Mouse (Mus musculus): ENCODE data around the gene Nans. TPM values are rescaled to one million over a fixed set of nuclear protein-coding genes. Genes with fewer than 3 reads are reported as not detected.
A peak's percentile ranks its signal among the peaks of the same experiment; 100 is the strongest.

The Nans gene
- polyA plus RNA-seq, 1 experiment from 2014 or later = 96.1 TPM

- Histone ChIP-seq H3K9me3 (replicated peaks) (no peaks in the 10 kb centered on the region), H3K4me3 (no peak overlapping the region), H3K27ac (no peak overlapping the region), H3K36me3 (peaks cover 84% of the 10 kb centered on the region), H3K4me1 (no peaks in the 10 kb centered on the region), H3K27me3 (ENCODE audit: low read depth, poor library complexity, severe bottlenecking) (no peaks in the 10 kb centered on the region)
- DNase-seq (ENCODE audit: low spot score) = peak; percentile 68
- 46% methylated on average over 4 of the region's 4 CpGs for whole genome bisulfite sequencing
Measured at GRCm38 (mm10) chr4:46497286-46497892, 8.3 kb downstream of the Nans start.

GRCm38 (mm10) chr4:46498511-46498910 lies 9.5 kb downstream of the Nans start:
- Histone ChIP-seq H3K36me3 (peaks cover 83% of the 10 kb centered on the region), H3K27ac (no peak overlapping the region), H3K4me1 (no peaks in the 10 kb centered on the region), H3K27me3 (ENCODE audit: low read depth, poor library complexity, severe bottlenecking) (no peaks in the 10 kb centered on the region), H3K9me3 (replicated peaks) (no peaks in the 10 kb centered on the region), H3K4me3 (no peak overlapping the region)
- 75% methylated on average over 3 of the region's 3 CpGs for WGBS
- DNase-seq (ENCODE audit: low spot score) = no peak

GRCm38 (mm10) chr4:46498976-46499375 lies 9.9 kb downstream of the Nans start:
- Histone ChIP-seq H3K4me3 (no peak overlapping the region), H3K27me3 (ENCODE audit: low read depth, poor library complexity, severe bottlenecking) (0 out of 2 replicates have a peak, but pooled peaks cover under 1% of the 10 kb centered on the region), H3K27ac (no peak overlapping the region), H3K4me1 (no peaks in the 10 kb centered on the region), H3K36me3 (peaks cover 83% of the 10 kb centered on the region), H3K9me3 (replicated peaks) (no peaks in the 10 kb centered on the region)
- peak; percentile 57 for DNase-seq (ENCODE audit: low spot score)
- 22% methylated on average over 4 of the region's 4 CpGs for WGBS

- no peaks in the 10 kb centered on the region for H3K9me3 ChIP-seq (replicated peaks)
- 85% methylated on average over 16 of the region's 16 CpGs for WGBS
- DNase-seq (ENCODE audit: low spot score) = no peak
- H3K4me1 ChIP-seq = peaks cover 9% of the 10 kb centered on the region
- H3K4me3 ChIP-seq = no peak overlapping the region
- H3K36me3 ChIP-seq = peaks cover 60% of the 10 kb centered on the region
- peaks cover 34% of the 10 kb centered on the region for H3K27me3 ChIP-seq (ENCODE audit: low read depth, poor library complexity, severe bottlenecking)
- H3K27ac ChIP-seq = no peak overlapping the region
Measured at GRCm38 (mm10) chr4:46502606-46503502, 13.8 kb downstream of the Nans start.

GRCm38 (mm10) chr4:46503881-46504280 lies 14.8 kb downstream of the Nans start:
- Histone ChIP-seq H3K27ac (no peak overlapping the region), H3K9me3 (replicated peaks) (no peaks in the 10 kb centered on the region), H3K36me3 (peaks cover 57% of the 10 kb centered on the region), H3K4me1 (peaks cover 9% of the 10 kb centered on the region), H3K27me3 (ENCODE audit: low read depth, poor library complexity, severe bottlenecking) (peaks cover 34% of the 10 kb centered on the region), H3K4me3 (no peak overlapping the region)
- DNase-seq (ENCODE audit: low spot score) = no peak
- 88% methylated on average over 3 of the region's 3 CpGs for WGBS

GRCm38 (mm10) chr4:46505361-46506057 lies 16.5 kb downstream of the Nans start:
- H3K9me3 ChIP-seq (replicated peaks) = no peaks in the 10 kb centered on the region
- no peak overlapping the region for H3K27ac ChIP-seq
- H3K4me1 ChIP-seq = peaks cover 12% of the 10 kb centered on the region
- peaks cover 42% of the 10 kb centered on the region for H3K36me3 ChIP-seq
- H3K4me3 ChIP-seq = no peak overlapping the region
- H3K27me3 ChIP-seq (ENCODE audit: low read depth, poor library complexity, severe bottlenecking) = peaks cover 34% of the 10 kb centered on the region
- 76% methylated on average over 8 of the region's 8 CpGs for whole genome bisulfite sequencing
- no peak for DNase-seq (ENCODE audit: low spot score)

- Histone ChIP-seq H3K36me3 (peaks cover 27% of the 10 kb centered on the region), H3K9me3 (replicated peaks) (no peaks in the 10 kb centered on the region), H3K4me1 (peaks cover 12% of the 10 kb centered on the region), H3K4me3 (peak overlapping the region; percentile 62), H3K27me3 (ENCODE audit: low read depth, poor library complexity, severe bottlenecking) (peaks cover 34% of the 10 kb centered on the region), H3K27ac (peak overlapping the region; percentile 19)
- under 1% methylated on average over 90 of the region's 94 CpGs for WGBS
- DNase-seq (ENCODE audit: low spot score) = peak; percentile 95
Measured at GRCm38 (mm10) chr4:46506801-46507610, 18.0 kb downstream of the Nans start.

GRCm38 (mm10) chr4:46507736-46508460 lies 18.9 kb downstream of the Nans start:
- H3K4me3 ChIP-seq = peak overlapping the region; percentile 62
- peaks cover 12% of the 10 kb centered on the region for H3K4me1 ChIP-seq
- WGBS = 11% methylated on average over 16 of the region's 16 CpGs
- DNase-seq (ENCODE audit: low spot score) = peak; percentile 77
- H3K36me3 ChIP-seq = peaks cover 18% of the 10 kb centered on the region
- no peak overlapping the region for H3K27ac ChIP-seq
- H3K27me3 ChIP-seq (ENCODE audit: low read depth, poor library complexity, severe bottlenecking) = peaks cover 34% of the 10 kb centered on the region
- H3K9me3 ChIP-seq (replicated peaks) = no peaks in the 10 kb centered on the region

GRCm38 (mm10) chr4:46520491-46520890 lies 31.4 kb downstream of the Nans start:
- H3K4me3 ChIP-seq = no peak overlapping the region
- no peaks in the 10 kb centered on the region for H3K9me3 ChIP-seq (replicated peaks)
- no peak for DNase-seq (ENCODE audit: low spot score)
- H3K4me1 ChIP-seq = peaks cover 12% of the 10 kb centered on the region
- 77% methylated on average over 2 of the region's 2 CpGs for WGBS
- H3K27ac ChIP-seq = no peak overlapping the region
- H3K27me3 ChIP-seq (ENCODE audit: low read depth, poor library complexity, severe bottlenecking) = no peaks in the 10 kb centered on the region
- H3K36me3 ChIP-seq = no peaks in the 10 kb centered on the region

GRCm38 (mm10) chr4:46521457-46521856 lies 32.4 kb downstream of the Nans start:
- Histone ChIP-seq H3K36me3 (no peaks in the 10 kb centered on the region), H3K4me3 (no peak overlapping the region), H3K4me1 (peaks cover 12% of the 10 kb centered on the region), H3K27me3 (ENCODE audit: low read depth, poor library complexity, severe bottlenecking) (no peaks in the 10 kb centered on the region), H3K9me3 (replicated peaks) (no peaks in the 10 kb centered on the region), H3K27ac (no peak overlapping the region)
- no peak for DNase-seq (ENCODE audit: low spot score)
- WGBS = 84% methylated on average over 10 of the region's 10 CpGs

- peaks cover 19% of the 10 kb centered on the region for H3K4me1 ChIP-seq
- no peaks in the 10 kb centered on the region for H3K36me3 ChIP-seq
- no peaks in the 10 kb centered on the region for H3K9me3 ChIP-seq (replicated peaks)
- H3K4me3 ChIP-seq = no peak overlapping the region
- WGBS = 86% methylated on average over 4 of the region's 4 CpGs
- no peak overlapping the region for H3K27ac ChIP-seq
- H3K27me3 ChIP-seq (ENCODE audit: low read depth, poor library complexity, severe bottlenecking) = no peaks in the 10 kb centered on the region
- DNase-seq (ENCODE audit: low spot score) = no peak
Measured at GRCm38 (mm10) chr4:46523324-46523723, 34.3 kb downstream of the Nans start.

- Histone ChIP-seq H3K27me3 (ENCODE audit: low read depth, poor library complexity, severe bottlenecking) (0 out of 2 replicates have a peak, but pooled peaks cover 3% of the 10 kb centered on the region), H3K27ac (no peak overlapping the region), H3K4me3 (no peak overlapping the region), H3K36me3 (no peaks in the 10 kb centered on the region), H3K9me3 (replicated peaks) (no peaks in the 10 kb centered on the region), H3K4me1 (peaks cover 7% of the 10 kb centered on the region)
- 92% methylated on average over 3 of the region's 3 CpGs for WGBS
- DNase-seq (ENCODE audit: low spot score) = no peak
Measured at GRCm38 (mm10) chr4:46526226-46526625, 37.2 kb downstream of the Nans start.
